Mouse (Mus musculus) heart, embryonic 16.5 days (tissue): ENCODE data around the gene Gm10322. TPM values are rescaled to one million over a fixed set of nuclear protein-coding genes. Genes with fewer than 3 reads are reported as not detected.
A peak's percentile ranks its signal among the peaks of the same experiment; 100 is the strongest.

ENCODE experiments used
- ATAC-seq: fragments of 200-750 bp; cut with Nextera tagmentation; replicated peaks from 2 replicates; pipeline ENCODE4 v1.8.0; 2017; ENCODE audit warnings: moderate number of reproducible peaks; ENCODE audit not compliant: insufficient read depth, low FRiP score; ENCODE audit errors: extremely low read depth
- H3K27ac ChIP-seq: fragments of 300-500 bp; sonication (generic); 2 replicates; pipeline ENCODE4 v1.5.1; 2014; ENCODE audit warnings: mild to moderate bottlenecking, low read length, control low read depth, moderate library complexity
- H3K27me3 ChIP-seq: fragments of 300-500 bp; sonication (generic); 2 replicates; pipeline ENCODE4 v1.6.1; 2014; ENCODE audit warnings: low read length, mixed read lengths; ENCODE audit not compliant: control insufficient read depth, insufficient read depth
- H3K36me3 ChIP-seq: fragments of 300-500 bp; sonication (generic); 2 replicates; pipeline ENCODE4 v1.6.1; 2014; ENCODE audit not compliant: control insufficient read depth, insufficient read depth
- H3K4me1 ChIP-seq: fragments of 300-500 bp; sonication (generic); 2 replicates; pipeline ENCODE4 v1.6.1; 2014; ENCODE audit warnings: low read length, mixed read lengths; ENCODE audit not compliant: control insufficient read depth, insufficient read depth
- H3K4me2 ChIP-seq: fragments of 300-500 bp; sonication (generic); 2 replicates; pipeline ENCODE4 v1.6.1; 2014; ENCODE audit warnings: low read depth, mild to moderate bottlenecking, control low read depth, low read length
- H3K4me3 ChIP-seq: fragments of 300-500 bp; sonication (generic); 2 replicates; pipeline ENCODE4 v1.5.1; 2014; ENCODE audit warnings: mild to moderate bottlenecking, control low read depth, low read length
- H3K9ac ChIP-seq: fragments of 300-500 bp; sonication (generic); 2 replicates; pipeline ENCODE4 v1.6.1; 2014; ENCODE audit warnings: low read length, control low read depth
- H3K9me3 ChIP-seq: fragments of 300-500 bp; sonication (generic); replicated peaks from 2 replicates; pipeline ENCODE4 v1.6.1; 2016; ENCODE audit warnings: low read length; ENCODE audit not compliant: control insufficient read depth
- WGBS: fragments of 180-500 bp; shearing (Covaris S2); extraction: QIAGEN DNeasy Blood & Tissue Kit; methylation state at CpG from one replicate; pipeline ENCODE4 v1.1.7; 2014; 5-methylcytosine and 5-hydroxymethylcytosine counted together
- polyA plus RNA-seq: library from polyadenylated mRNA; unstranded; fragments of >200 nt; fragmentation: Nextera tagmentation; extraction: Ambion mirVana; gene quantifications from 2 replicates; pipeline ENCODE4 v1.2.1, GENCODE M21; 2015

Gm10322 gene
- polyA plus RNA-seq, 1 experiment from 2014 or later: not detected

- WGBS: 70% methylated on average over 16 of the region's 16 CpGs
- no peaks in the 10 kb centered on the region for H3K4me1 ChIP-seq
- H3K9ac ChIP-seq: no peak overlapping the region; the same call in 1 of the 2 replicates
- no peaks in the 10 kb centered on the region for H3K27me3 ChIP-seq
- no peaks in the 10 kb centered on the region for H3K36me3 ChIP-seq
- peak overlapping the region; percentile 18; the same call in 1 of the 2 replicates for H3K4me3 ChIP-seq
- no peak for ATAC-seq
- H3K27ac ChIP-seq: peak overlapping the region; percentile 14; the same call in 1 of the 2 replicates
- peak overlapping the region; percentile 34 for H3K4me2 ChIP-seq
- no peaks in the 10 kb centered on the region for H3K9me3 ChIP-seq
Measured at GRCm38 (mm10) chr10:59636751-59637533, 21.1 kb downstream of the Gm10322 start.

- Histone ChIP-seq H3K27ac (no peak overlapping the region; the same call in 1 of the 2 replicates), H3K9ac (no peak overlapping the region), H3K9me3 (no peaks in the 10 kb centered on the region), H3K27me3 (no peaks in the 10 kb centered on the region), H3K36me3 (no peaks in the 10 kb centered on the region), H3K4me1 (no peaks in the 10 kb centered on the region), H3K4me2 (no peak overlapping the region), H3K4me3 (no peak overlapping the region)
- 67% methylated on average over 7 of the region's 7 CpGs for WGBS
- no peak for ATAC-seq
Measured at GRCm38 (mm10) chr10:59637596-59638124, 21.8 kb downstream of the Gm10322 start.

- no peak overlapping the region for H3K9ac ChIP-seq
- no peak for ATAC-seq
- no peak overlapping the region for H3K4me3 ChIP-seq
- no peak overlapping the region; the same call in 1 of the 2 replicates for H3K27ac ChIP-seq
- H3K4me1 ChIP-seq: no peaks in the 10 kb centered on the region
- no peaks in the 10 kb centered on the region for H3K36me3 ChIP-seq
- no peaks in the 10 kb centered on the region for H3K27me3 ChIP-seq
- no peaks in the 10 kb centered on the region for H3K9me3 ChIP-seq
- no peak overlapping the region for H3K4me2 ChIP-seq
- WGBS: 74% methylated on average over 6 of the region's 6 CpGs
Measured at GRCm38 (mm10) chr10:59638576-59638975, 22.7 kb downstream of the Gm10322 start.

GRCm38 (mm10) chr10:59642659-59643377 lies 27.0 kb downstream of the Gm10322 start:
- 56% methylated on average over 8 of the region's 8 CpGs for WGBS
- Histone ChIP-seq H3K9me3 (peaks cover 2% of the 10 kb centered on the region; the same call in 1 of the 2 replicates), H3K27me3 (no peaks in the 10 kb centered on the region), H3K9ac (no peak overlapping the region), H3K4me3 (no peak overlapping the region), H3K36me3 (no peaks in the 10 kb centered on the region), H3K27ac (no peak overlapping the region), H3K4me2 (no peak overlapping the region), H3K4me1 (no peaks in the 10 kb centered on the region)
- no peak for ATAC-seq

- no peaks in the 10 kb centered on the region for H3K4me1 ChIP-seq
- no peak overlapping the region for H3K4me3 ChIP-seq
- 71% methylated on average over 9 of the region's 9 CpGs for WGBS
- peaks cover 3% of the 10 kb centered on the region; the same call in 1 of the 2 replicates for H3K9me3 ChIP-seq
- ATAC-seq: no peak
- no peak overlapping the region for H3K4me2 ChIP-seq
- H3K9ac ChIP-seq: no peak overlapping the region
- no peaks in the 10 kb centered on the region for H3K27me3 ChIP-seq
- no peak overlapping the region for H3K27ac ChIP-seq
- no peaks in the 10 kb centered on the region for H3K36me3 ChIP-seq
Measured at GRCm38 (mm10) chr10:59643645-59644044, 27.8 kb downstream of the Gm10322 start.

GRCm38 (mm10) chr10:59644710-59645109 lies 28.8 kb downstream of the Gm10322 start:
- peaks cover 4% of the 10 kb centered on the region; the same call in 1 of the 2 replicates for H3K9me3 ChIP-seq
- no peak overlapping the region for H3K4me3 ChIP-seq
- WGBS: 66% methylated on average over 2 of the region's 2 CpGs
- no peak overlapping the region for H3K9ac ChIP-seq
- H3K4me1 ChIP-seq: no peaks in the 10 kb centered on the region
- H3K27ac ChIP-seq: no peak overlapping the region
- H3K36me3 ChIP-seq: no peaks in the 10 kb centered on the region
- no peaks in the 10 kb centered on the region for H3K27me3 ChIP-seq
- no peak for ATAC-seq
- H3K4me2 ChIP-seq: no peak overlapping the region

- Histone ChIP-seq H3K4me3 (no peak overlapping the region), H3K27me3 (no peaks in the 10 kb centered on the region), H3K4me1 (no peaks in the 10 kb centered on the region), H3K27ac (no peak overlapping the region), H3K4me2 (no peak overlapping the region), H3K9ac (no peak overlapping the region), H3K36me3 (no peaks in the 10 kb centered on the region), H3K9me3 (peaks cover 7% of the 10 kb centered on the region; the same call in 1 of the 2 replicates)
- WGBS: 43% methylated on average over 4 of the region's 4 CpGs
- ATAC-seq: no peak
Measured at GRCm38 (mm10) chr10:59645153-59645552, 29.3 kb downstream of the Gm10322 start.

GRCm38 (mm10) chr10:59646821-59647378 lies 31.0 kb downstream of the Gm10322 start:
- Histone ChIP-seq H3K36me3 (no peaks in the 10 kb centered on the region), H3K4me1 (no peaks in the 10 kb centered on the region), H3K4me3 (no peak overlapping the region), H3K27ac (no peak overlapping the region), H3K27me3 (no peaks in the 10 kb centered on the region), H3K4me2 (no peak overlapping the region), H3K9me3 (peaks cover 8% of the 10 kb centered on the region), H3K9ac (no peak overlapping the region)
- ATAC-seq: no peak
- 49% methylated on average over 5 of the region's 5 CpGs for WGBS
